ENCODE assay signal across 22 mouse cellular contexts in the genomic region with DNA sequence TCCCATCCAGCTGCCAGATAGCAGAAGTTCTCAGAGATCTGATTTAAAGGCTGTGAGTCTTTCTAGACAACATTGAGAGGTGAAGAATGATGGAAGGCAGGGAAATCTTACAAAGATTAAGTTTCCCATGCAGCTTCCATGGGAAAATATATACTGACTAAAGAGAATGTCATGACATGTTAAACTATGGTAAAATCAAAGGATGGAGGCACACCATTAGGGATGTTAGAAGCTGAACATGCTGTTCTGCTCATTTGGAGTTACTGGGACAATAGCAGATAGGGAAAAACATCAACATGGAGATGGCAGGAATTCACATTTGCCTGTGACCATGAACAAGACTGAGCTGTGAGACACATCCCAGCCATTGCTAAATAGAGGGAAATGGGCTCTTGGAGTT.
"Had no signal": no experiment of that assay in that cellular context is flagged by ENCODE, and none has a peak within 500 bp of the region (broad histone marks: within the 10 kb centered on the region; RNA-seq: fewer than 3 reads in every experiment).

No protein-coding gene starts in this region.

- H3K4me1 ChIP-seq: heart, embryonic 13.5 days; heart, embryonic 15.5 days; hindbrain, embryonic 13.5 days; hindbrain, embryonic 15.5 days had no signal

- DNase-seq: forebrain, postnatal 0 days; gastrocnemius, postnatal 14 days; gastrocnemius, postnatal 36 days; heart, adult 11 months; heart, adult 2 months; heart, postnatal 14 days; heart, postnatal 36 days; kidney, adult 11 months; kidney, adult 8-10 months; kidney, postnatal 10 days; kidney, postnatal 25 days; kidney, postnatal 4 days had no signal

- H3K9ac ChIP-seq: forebrain, postnatal 0 days; heart, embryonic 13.5 days; heart, embryonic 15.5 days; hindbrain, embryonic 13.5 days; hindbrain, embryonic 15.5 days; limb, embryonic 12.5 days had no signal

- H3K4me3 ChIP-seq: heart, adult 2 months; heart, embryonic 13.5 days; heart, embryonic 15.5 days; hindbrain, embryonic 13.5 days; hindbrain, embryonic 15.5 days; left cerebral cortex, adult 2 months; limb, embryonic 10.5 days; limb, embryonic 12.5 days had no signal

- H3K4me2 ChIP-seq: heart, embryonic 11.5 days; heart, embryonic 13.5 days; heart, embryonic 15.5 days; hindbrain, embryonic 13.5 days; hindbrain, embryonic 15.5 days; limb, embryonic 12.5 days had no signal

- H3K27ac ChIP-seq: heart, adult 2 months; heart, embryonic 13.5 days; heart, embryonic 15.5 days; hindbrain, embryonic 13.5 days; hindbrain, embryonic 15.5 days; hindbrain, postnatal 0 days; left cerebral cortex, adult 2 months; limb, embryonic 10.5 days; limb, embryonic 12.5 days had no signal

- H3K9me3 ChIP-seq: heart, embryonic 13.5 days; heart, embryonic 15.5 days; hindbrain, embryonic 13.5 days; hindbrain, embryonic 15.5 days; limb, embryonic 10.5 days; limb, embryonic 12.5 days had no signal

- H3K27me3 ChIP-seq: heart, embryonic 13.5 days; heart, embryonic 15.5 days; hindbrain, embryonic 13.5 days; hindbrain, embryonic 15.5 days had no signal

- ATAC-seq: forebrain, postnatal 0 days; hindbrain, postnatal 0 days; intestine, embryonic 16.5 days had no signal

- H3K36me3 ChIP-seq: heart, embryonic 13.5 days; heart, embryonic 15.5 days; hindbrain, embryonic 13.5 days; hindbrain, embryonic 15.5 days; limb, embryonic 10.5 days; limb, embryonic 12.5 days had no signal
